ENCODE assay signal across 19 mouse cellular contexts in genomic region chr13:38463410-38463809, GRCm38 (mm10).
DNase-seq lines count a peak whose midpoint lies in the region; ATAC-seq and TF ChIP-seq lines count a peak whose summit lies in the region.
"Had no signal": no experiment of that assay in that cellular context is flagged by ENCODE, and none has a peak within 500 bp of the region (broad histone marks: within the 10 kb centered on the region; RNA-seq: fewer than 3 reads in every experiment).

No protein-coding gene starts in this region.

- no peak overlapping the region for H3K4me3 ChIP-seq in kidney, postnatal 0 days (replicated peaks; ENCODE audit: low read depth, low read length)
- no peak overlapping the region for H3K4me3 ChIP-seq in stomach, postnatal 0 days (ENCODE audit: low read depth, low read length)
- H3K4me3 ChIP-seq: erythroblast, embryonic 14.5 days; heart, embryonic 15.5 days; hindbrain, embryonic 12.5 days; midbrain, embryonic 12.5 days; neural tube, embryonic 12.5 days had no signal

- no peaks in the 10 kb centered on the region for H3K27me3 ChIP-seq in kidney, postnatal 0 days (ENCODE audit: insufficient read depth, low read length)
- H3K27me3 ChIP-seq in stomach, postnatal 0 days (ENCODE audit: control insufficient read depth, insufficient read depth, low read length) = no peaks in the 10 kb centered on the region
- H3K27me3 ChIP-seq: heart, embryonic 15.5 days; hindbrain, embryonic 12.5 days; midbrain, embryonic 12.5 days; neural tube, embryonic 12.5 days had no signal

- H3K27ac ChIP-seq in kidney, postnatal 0 days = no peak overlapping the region
- no peak overlapping the region for H3K27ac ChIP-seq in stomach, postnatal 0 days (replicated peaks)
- H3K27ac ChIP-seq: heart, embryonic 15.5 days; hindbrain, embryonic 12.5 days; midbrain, embryonic 12.5 days; neural tube, embryonic 12.5 days had no signal

- DNase-seq in kidney, postnatal 0 days (ENCODE audit: low spot score) = no peak
- no peak for DNase-seq in kidney, adult 18-20 months
- DNase-seq in retina, embryonic 14.5 days (ENCODE audit: low spot score) = peak; percentile 9
- DNase-seq in retina, postnatal 1 day = no peak
- DNase-seq in NIH3T3 (ENCODE audit: low read depth) = peak; percentile 27
- no peak for DNase-seq in stomach, postnatal 0 days (ENCODE audit: low spot score)
- no peak for DNase-seq in gastrocnemius, adult 8-10 months (ENCODE audit: low spot score in 2 of 2)
- DNase-seq: cerebellum, adult 2 months; embryo, embryonic 11 days; kidney, adult 8-10 months; left cerebral cortex, postnatal 4 days; thymus, postnatal 14 days had no signal

- TF ChIP-seq EP300 in stomach, postnatal 0 days (optimal IDR thresholded peaks at IDR 0.05) = no peak

- ATAC-seq in kidney, postnatal 0 days (replicated peaks; ENCODE audit: low FRiP score, low read depth) = no peak
- ATAC-seq in stomach, postnatal 0 days (ENCODE audit: low FRiP score, low TSS enrichment) = no peak
- no peak for ATAC-seq in erythroblast, adult 5-6 weeks (replicated peaks; ENCODE audit: low FRiP score, poor library complexity, severe bottlenecking)

- WGBS in kidney, postnatal 0 days = 94% methylated on average over 1 of the region's 1 CpGs
- WGBS in stomach, postnatal 0 days = 81% methylated on average over 1 of the region's 1 CpGs

- H3K4me1 ChIP-seq in kidney, postnatal 0 days (replicated peaks; ENCODE audit: insufficient read depth, low read length) = no peaks in the 10 kb centered on the region
- no peaks in the 10 kb centered on the region for H3K4me1 ChIP-seq in stomach, postnatal 0 days (replicated peaks; ENCODE audit: control insufficient read depth, insufficient read depth)
- H3K4me1 ChIP-seq: heart, embryonic 15.5 days; hindbrain, embryonic 12.5 days; midbrain, embryonic 12.5 days; neural tube, embryonic 12.5 days had no signal

- 0 out of 2 replicates have a peak, but pooled peaks have one; percentile 39 for TF ChIP-seq CTCF in kidney, postnatal 0 days (IDR thresholded peaks at IDR 0.05; ENCODE audit: low read depth)
- TF ChIP-seq CTCF in stomach, postnatal 0 days (IDR thresholded peaks at IDR 0.05; ENCODE audit: low read depth) = peak; percentile 46

- no peak overlapping the region for H3K9ac ChIP-seq in kidney, postnatal 0 days (ENCODE audit: low read depth, low read length)
- no peak overlapping the region for H3K9ac ChIP-seq in stomach, postnatal 0 days (ENCODE audit: low read length)
- H3K9ac ChIP-seq: heart, embryonic 15.5 days; hindbrain, embryonic 12.5 days; midbrain, embryonic 12.5 days; neural tube, embryonic 12.5 days had no signal

- no peaks in the 10 kb centered on the region for H3K36me3 ChIP-seq in kidney, postnatal 0 days (ENCODE audit: insufficient read depth, low read length)
- no peaks in the 10 kb centered on the region for H3K36me3 ChIP-seq in stomach, postnatal 0 days (ENCODE audit: control insufficient read depth, insufficient read depth, low read length)
- H3K36me3 ChIP-seq: G1E; heart, embryonic 15.5 days; hindbrain, embryonic 12.5 days; midbrain, embryonic 12.5 days; neural tube, embryonic 12.5 days had no signal

- no peak overlapping the region for H3K4me2 ChIP-seq in kidney, postnatal 0 days (ENCODE audit: low read length)
- no peak overlapping the region for H3K4me2 ChIP-seq in stomach, postnatal 0 days (replicated peaks; ENCODE audit: low read depth)
- H3K4me2 ChIP-seq: heart, embryonic 15.5 days; hindbrain, embryonic 12.5 days; midbrain, embryonic 12.5 days; neural tube, embryonic 12.5 days had no signal

- no peaks in the 10 kb centered on the region for H3K9me3 ChIP-seq in kidney, postnatal 0 days (replicated peaks; ENCODE audit: low read length)
- no peaks in the 10 kb centered on the region for H3K9me3 ChIP-seq in stomach, postnatal 0 days (ENCODE audit: control insufficient read depth, low read length)
- H3K9me3 ChIP-seq: G1E; heart, embryonic 15.5 days; hindbrain, embryonic 12.5 days; midbrain, embryonic 12.5 days; neural tube, embryonic 12.5 days had no signal

Comparison
In these comparisons a context has a peak if more than half of its experiments do, and no peak if none do; other contexts are left out.
1. DNase-seq: peak in retina, embryonic 14.5 days (single experiment) and NIH3T3 (single experiment); none in kidney, postnatal 0 days (single experiment), kidney, adult 18-20 months (single experiment), retina, postnatal 1 day (single experiment), stomach, postnatal 0 days (single experiment) and gastrocnemius, adult 8-10 months (0 of 2).